Mouse (Mus musculus): Measurements from ENCODE around the gene Sgcb. TPM values are rescaled to one million over a fixed set of nuclear protein-coding genes. Genes with fewer than 3 reads are reported as not detected.

Sgcb gene
- total RNA-seq (2014; rRNA removed; ENCODE audit: low replicate concordance) (20.8 and 25.2 TPM in 2 replicates), polyA plus RNA-seq (2015; fragmentation: Nextera tagmentation; extraction: Ambion mirVana) (46.9 and 49.0 TPM in 2 replicates)

DNA sequence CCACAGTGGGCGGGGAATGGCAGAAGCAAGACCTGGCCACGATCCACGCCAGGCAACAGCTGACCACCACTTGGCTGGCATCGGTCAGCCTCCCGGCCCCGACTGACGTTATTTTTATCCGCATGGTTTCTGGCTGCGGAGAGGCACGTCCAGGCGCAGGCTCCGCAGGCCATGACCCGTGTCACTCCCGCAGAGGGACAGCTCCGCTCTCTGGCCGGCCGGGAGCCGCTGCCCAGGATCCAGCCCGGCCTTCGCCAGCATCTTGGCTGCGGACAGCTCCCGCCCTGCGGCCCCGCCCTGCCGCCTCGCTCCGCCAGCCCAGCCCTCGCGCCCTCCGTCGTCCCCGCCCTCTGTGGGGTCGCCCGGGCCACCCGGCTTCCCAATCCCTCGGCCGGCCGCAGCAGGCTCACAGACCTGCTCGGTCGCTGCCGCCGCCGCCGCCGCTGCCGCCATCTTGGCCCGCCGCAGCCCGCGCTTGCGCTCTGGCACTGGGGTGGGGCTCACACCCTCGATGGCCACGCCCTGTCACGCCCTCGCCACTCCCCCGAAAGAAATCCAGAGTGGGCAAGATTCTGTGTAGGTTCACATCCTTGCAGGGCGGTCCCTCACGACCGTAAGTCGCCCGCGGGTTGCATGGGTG is at the start of gene Sgcb:
Gene Sgcb (minus strand): TSS at position 530 of the 640 bp plus-strand sequence.
- Histone ChIP-seq H3K9ac (replicated peaks; ENCODE audit: low read depth, low read length) (peak within 1 kb of the TSS; percentile 73), H3K4me2 (ENCODE audit: low read depth, low read length) (peak within 1 kb of the TSS; percentile 67), H3K36me3 (replicated peaks; ENCODE audit: control insufficient read depth, insufficient read depth, low read length) (peaks cover 16% of the 10 kb centered on the region; the same call in 1 of the 2 replicates), H3K4me3 (ENCODE audit: low read depth, low read length) (peak within 1 kb of the TSS; percentile 77), H3K27ac (ENCODE audit: low read depth) (peak within 1 kb of the TSS; percentile 94), H3K9me3 (replicated peaks; ENCODE audit: control insufficient read depth, low read length) (no peaks in the 10 kb centered on the region), H3K27me3 (ENCODE audit: control insufficient read depth, insufficient read depth, low read length) (peaks cover 40% of the 10 kb centered on the region), H3K4me1 (ENCODE audit: control insufficient read depth, insufficient read depth) (peaks cover 7% of the 10 kb centered on the region; the same call in 1 of the 2 replicates)
- ATAC-seq (ENCODE audit: insufficient read depth, low read depth) (peak; percentile 90), DNase-seq (ENCODE audit: low spot score) (peak; percentile 76)
- TF ChIP-seq CTCF (IDR thresholded peaks at IDR 0.05; ENCODE audit: low read depth): no peak
- no peak for TF ChIP-seq EP300 (IDR thresholded peaks at IDR 0.05; ENCODE audit: low read depth)
- WGBS: under 1% methylated on average over 56 of the region's 62 CpGs

DNA sequence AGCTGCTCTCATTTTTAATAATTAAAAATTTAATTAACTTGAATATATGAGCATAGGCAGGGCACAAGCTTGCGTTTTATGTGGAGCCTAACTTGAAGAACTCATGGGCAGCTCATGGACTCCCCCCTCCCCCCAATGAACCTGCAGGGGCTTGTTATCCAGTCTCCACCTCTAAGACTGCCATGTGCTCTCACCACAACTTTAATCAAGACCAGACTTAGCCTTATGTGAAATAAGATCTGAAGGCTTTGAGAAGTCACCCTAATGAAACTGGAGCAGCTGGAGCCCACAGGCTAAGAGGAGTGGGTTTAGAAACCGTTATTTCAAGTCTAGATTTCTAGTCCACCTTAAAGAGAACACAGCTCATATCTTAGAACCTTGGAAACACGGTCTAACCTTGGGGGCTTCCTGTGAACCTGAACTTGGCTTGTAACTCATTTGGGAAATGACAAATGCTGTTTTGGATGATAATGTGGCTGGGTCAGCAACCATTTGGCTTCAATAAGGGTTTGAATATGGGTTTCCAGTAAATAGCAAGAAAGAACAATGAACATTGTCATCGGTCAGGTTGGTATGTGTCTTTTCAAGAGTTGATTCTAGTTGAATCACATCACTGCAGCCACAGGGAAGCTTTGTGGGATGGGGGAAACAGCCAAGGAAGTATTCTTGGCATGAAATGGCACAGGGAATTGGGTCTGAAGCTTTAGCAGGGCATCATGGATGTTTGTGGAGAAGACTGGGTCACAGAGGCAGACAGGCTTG is 46.8 kb upstream of the Sgcb start:
- ATAC-seq (ENCODE audit: insufficient read depth, low read depth) (no peak), DNase-seq (ENCODE audit: low spot score) (no peak)
- Histone ChIP-seq H3K4me2 (ENCODE audit: low read depth, low read length) (no peak overlapping the region), H3K27ac (ENCODE audit: low read depth) (no peak overlapping the region), H3K9me3 (replicated peaks; ENCODE audit: control insufficient read depth, low read length) (no peaks in the 10 kb centered on the region), H3K9ac (replicated peaks; ENCODE audit: low read depth, low read length) (no peak overlapping the region), H3K36me3 (replicated peaks; ENCODE audit: control insufficient read depth, insufficient read depth, low read length) (no peaks in the 10 kb centered on the region), H3K4me1 (ENCODE audit: control insufficient read depth, insufficient read depth) (peaks cover under 1% of the 10 kb centered on the region; the same call in 1 of the 2 replicates), H3K27me3 (ENCODE audit: control insufficient read depth, insufficient read depth, low read length) (no peaks in the 10 kb centered on the region), H3K4me3 (ENCODE audit: low read depth, low read length) (no peak overlapping the region)
- TF ChIP-seq EP300 (IDR thresholded peaks at IDR 0.05; ENCODE audit: low read depth) (no peak), CTCF (IDR thresholded peaks at IDR 0.05; ENCODE audit: low read depth) (no peak)
- WGBS: 78% methylated on average over 4 of the region's 4 CpGs

DNA sequence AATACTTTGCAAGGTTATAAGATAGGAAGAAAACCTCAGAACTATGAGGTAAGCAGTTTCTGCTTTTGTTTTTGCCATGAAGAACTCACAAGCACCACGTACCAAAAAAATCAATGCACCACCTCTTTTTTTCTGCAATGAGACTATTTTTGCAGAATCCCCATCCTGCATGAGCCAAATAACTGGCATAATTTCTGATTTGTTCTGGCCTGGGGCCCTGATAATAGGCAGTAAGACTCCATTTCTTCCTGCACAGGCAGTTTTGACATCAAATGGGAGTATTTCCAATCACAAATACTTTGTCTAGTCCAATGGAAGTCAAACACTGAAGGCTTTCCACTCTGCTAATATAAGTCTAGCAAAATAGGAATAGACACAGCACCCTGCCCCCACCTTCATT is 46.2 kb upstream of the Sgcb start:
- H3K4me1 ChIP-seq (ENCODE audit: control insufficient read depth, insufficient read depth): peaks cover 7% of the 10 kb centered on the region
- H3K27ac ChIP-seq (ENCODE audit: low read depth): no peak overlapping the region
- no peak overlapping the region for H3K9ac ChIP-seq (replicated peaks; ENCODE audit: low read depth, low read length)
- H3K4me3 ChIP-seq (ENCODE audit: low read depth, low read length): no peak overlapping the region
- no peaks in the 10 kb centered on the region for H3K36me3 ChIP-seq (replicated peaks; ENCODE audit: control insufficient read depth, insufficient read depth, low read length)
- H3K9me3 ChIP-seq (replicated peaks; ENCODE audit: control insufficient read depth, low read length): no peaks in the 10 kb centered on the region
- ATAC-seq (ENCODE audit: insufficient read depth, low read depth) (no peak), DNase-seq (ENCODE audit: low spot score) (no peak)
- 72% methylated on average over 1 of the region's 1 CpGs for WGBS
- no peak overlapping the region for H3K4me2 ChIP-seq (ENCODE audit: low read depth, low read length)
- no peaks in the 10 kb centered on the region for H3K27me3 ChIP-seq (ENCODE audit: control insufficient read depth, insufficient read depth, low read length)
- TF ChIP-seq CTCF (IDR thresholded peaks at IDR 0.05; ENCODE audit: low read depth) (no peak), EP300 (IDR thresholded peaks at IDR 0.05; ENCODE audit: low read depth) (no peak)

- WGBS: 43% methylated on average over 15 of the region's 15 CpGs
Observed at GRCm38 (mm10) chr5:73691723-73692520, 44.3 kb upstream of the Sgcb start.

GRCm38 (mm10) chr5:73690146-73690545 is 42.6 kb upstream of the Sgcb start:
- H3K36me3 ChIP-seq (replicated peaks; ENCODE audit: control insufficient read depth, insufficient read depth, low read length): no peaks in the 10 kb centered on the region
- H3K4me1 ChIP-seq (ENCODE audit: control insufficient read depth, insufficient read depth): peaks cover 24% of the 10 kb centered on the region
- no peak overlapping the region for H3K9ac ChIP-seq (replicated peaks; ENCODE audit: low read depth, low read length)
- no peaks in the 10 kb centered on the region for H3K27me3 ChIP-seq (ENCODE audit: control insufficient read depth, insufficient read depth, low read length)
- ATAC-seq (ENCODE audit: insufficient read depth, low read depth) (peak; percentile 65), DNase-seq (ENCODE audit: low spot score) (no peak)
- no peak overlapping the region for H3K4me3 ChIP-seq (ENCODE audit: low read depth, low read length)
- H3K9me3 ChIP-seq (replicated peaks; ENCODE audit: control insufficient read depth, low read length): no peaks in the 10 kb centered on the region
- TF ChIP-seq CTCF (IDR thresholded peaks at IDR 0.05; ENCODE audit: low read depth) (no peak), EP300 (IDR thresholded peaks at IDR 0.05; ENCODE audit: low read depth) (no peak)
- no peak overlapping the region for H3K4me2 ChIP-seq (ENCODE audit: low read depth, low read length)
- H3K27ac ChIP-seq (ENCODE audit: low read depth): no peak overlapping the region
- WGBS: 40% methylated on average over 2 of the region's 2 CpGs

More at GRCm38 (mm10) chr5:73691723-73692520, 44.3 kb upstream of the Sgcb start:
- Histone ChIP-seq H3K36me3 (replicated peaks; ENCODE audit: control insufficient read depth, insufficient read depth, low read length) (no peaks in the 10 kb centered on the region), H3K9me3 (replicated peaks; ENCODE audit: control insufficient read depth, low read length) (no peaks in the 10 kb centered on the region), H3K27ac (ENCODE audit: low read depth) (no peak overlapping the region), H3K4me2 (ENCODE audit: low read depth, low read length) (no peak overlapping the region), H3K4me1 (ENCODE audit: control insufficient read depth, insufficient read depth) (peaks cover 23% of the 10 kb centered on the region), H3K4me3 (ENCODE audit: low read depth, low read length) (no peak overlapping the region), H3K27me3 (ENCODE audit: control insufficient read depth, insufficient read depth, low read length) (no peaks in the 10 kb centered on the region), H3K9ac (replicated peaks; ENCODE audit: low read depth, low read length) (no peak overlapping the region)
- TF ChIP-seq CTCF (IDR thresholded peaks at IDR 0.05; ENCODE audit: low read depth) (no peak), EP300 (IDR thresholded peaks at IDR 0.05; ENCODE audit: low read depth) (no peak)
- DNase-seq (ENCODE audit: low spot score): no peak
- no peak for ATAC-seq (ENCODE audit: insufficient read depth, low read depth)

Measured in heart, postnatal 0 days (tissue).